Mouse (Mus musculus) embryonic facial prominence, embryonic 14.5 days (tissue): Measurements from ENCODE around the gene Prdm10. TPM values are rescaled to one million over a fixed set of nuclear protein-coding genes. Genes with fewer than 3 reads are reported as not detected.

ENCODE experiments used
- ATAC-seq: fragments of 200-750 bp; cut with Nextera tagmentation; 2 replicates; pipeline ENCODE4 v1.8.0; 2017; ENCODE audit warnings: low read depth, moderate number of reproducible peaks, moderate TSS enrichment
- DNase-seq: peaks from one replicate; pipeline ENCODE4 v3.0.0-alpha.2; 2015; ENCODE audit warnings: low spot score
- H3K27ac ChIP-seq: fragments of 300-500 bp; sonication (generic); replicated peaks from 2 replicates; pipeline ENCODE4 v1.5.1; 2014; ENCODE audit warnings: low read depth, mild to moderate bottlenecking, low read length, moderate library complexity
- H3K27me3 ChIP-seq: fragments of 300-500 bp; sonication (generic); replicated peaks from 2 replicates; pipeline ENCODE4 v1.6.1; 2014; ENCODE audit warnings: low read length; ENCODE audit not compliant: control insufficient read depth, insufficient read depth
- H3K36me3 ChIP-seq: fragments of 300-500 bp; sonication (generic); 2 replicates; pipeline ENCODE4 v1.6.1; 2014; ENCODE audit warnings: low read length, mixed read lengths; ENCODE audit not compliant: control insufficient read depth, insufficient read depth
- H3K4me1 ChIP-seq: fragments of 300-500 bp; sonication (generic); 2 replicates; pipeline ENCODE4 v1.6.1; 2014; ENCODE audit warnings: antibody characterized with exemption, low read length; ENCODE audit not compliant: control insufficient read depth, insufficient read depth
- H3K4me2 ChIP-seq: fragments of 300-500 bp; sonication (generic); 2 replicates; pipeline ENCODE4 v1.6.1; 2014; ENCODE audit warnings: low read depth, mild to moderate bottlenecking, low read length, moderate library complexity, mixed read lengths
- H3K4me3 ChIP-seq: fragments of 300-500 bp; sonication (generic); 2 replicates; pipeline ENCODE4 v1.5.1; 2014; ENCODE audit warnings: low read depth, mild to moderate bottlenecking, low read length
- H3K9ac ChIP-seq: fragments of 300-500 bp; sonication (generic); 2 replicates; pipeline ENCODE4 v1.6.1; 2014; ENCODE audit warnings: low read depth, mild to moderate bottlenecking, low read length, moderate library complexity, mixed read lengths
- H3K9me3 ChIP-seq: fragments of 300-500 bp; sonication (generic); 2 replicates; pipeline ENCODE4 v1.6.1; 2016; ENCODE audit warnings: low read length; ENCODE audit not compliant: control insufficient read depth
- WGBS: fragments of 180-500 bp; shearing (Covaris S2); extraction: QIAGEN DNeasy Blood & Tissue Kit; methylation state at CpG from one replicate; pipeline ENCODE4 v1.1.7; 2014; 5-methylcytosine and 5-hydroxymethylcytosine counted together
- polyA plus RNA-seq: library from polyadenylated mRNA; unstranded; fragments of >200 nt; fragmentation: Nextera tagmentation; extraction: Ambion mirVana; gene quantifications from 2 replicates; pipeline ENCODE4 v1.2.1, GENCODE M21; 2014

Gene Prdm10
- 4.8 and 5.4 TPM in 2 replicates for polyA plus RNA-seq

GRCm38 (mm10) chr9:31280366-31281010, at the start of gene Prdm10:
Gene Prdm10, plus strand, starts transcription at chr9:31280538.
- no peaks in the 10 kb centered on the region for H3K27me3 ChIP-seq
- DNase-seq (peak; percentile 99), ATAC-seq (peak; percentile 94)
- peak within 1 kb of the TSS; percentile 67 for H3K4me3 ChIP-seq
- H3K36me3 ChIP-seq, result no peaks in the 10 kb centered on the region
- 0% methylated on average over 19 of the region's 45 CpGs for WGBS
- peaks cover 17% of the 10 kb centered on the region for H3K4me1 ChIP-seq
- H3K27ac ChIP-seq, result peak within 1 kb of the TSS; percentile 96
- H3K9ac ChIP-seq, result peak within 1 kb of the TSS; percentile 95
- H3K9me3 ChIP-seq, result no peaks in the 10 kb centered on the region
- H3K4me2 ChIP-seq, result peak within 1 kb of the TSS; percentile 69

GRCm38 (mm10) chr9:31235030-31235429, 45.3 kb upstream of the Prdm10 start:
- H3K27ac ChIP-seq, result no peak overlapping the region
- H3K4me1 ChIP-seq, result peaks cover 7% of the 10 kb centered on the region; the same call in 1 of the 2 replicates
- H3K27me3 ChIP-seq, result no peaks in the 10 kb centered on the region
- no peaks in the 10 kb centered on the region for H3K9me3 ChIP-seq
- H3K4me3 ChIP-seq, result no peak overlapping the region
- no peak for DNase-seq
- no peaks in the 10 kb centered on the region for H3K36me3 ChIP-seq
- WGBS, result 50% methylated on average over 4 of the region's 4 CpGs
- no peak overlapping the region for H3K4me2 ChIP-seq
- no peak overlapping the region for H3K9ac ChIP-seq
- no peak for ATAC-seq

- Histone ChIP-seq H3K9me3 (no peaks in the 10 kb centered on the region), H3K4me1 (peaks cover 7% of the 10 kb centered on the region; the same call in 1 of the 2 replicates), H3K27ac (no peak overlapping the region), H3K27me3 (no peaks in the 10 kb centered on the region), H3K36me3 (no peaks in the 10 kb centered on the region), H3K9ac (no peak overlapping the region), H3K4me3 (no peak overlapping the region), H3K4me2 (no peak overlapping the region)
- 74% methylated on average over 9 of the region's 9 CpGs for WGBS
- no peak for ATAC-seq
- no peak for DNase-seq
Measured at GRCm38 (mm10) chr9:31235489-31235888, 44.8 kb upstream of the Prdm10 start.

- Histone ChIP-seq H3K4me3 (no peak overlapping the region), H3K27me3 (no peaks in the 10 kb centered on the region), H3K9me3 (no peaks in the 10 kb centered on the region), H3K9ac (no peak overlapping the region), H3K27ac (no peak overlapping the region), H3K4me2 (no peak overlapping the region), H3K4me1 (peaks cover 7% of the 10 kb centered on the region; the same call in 1 of the 2 replicates), H3K36me3 (no peaks in the 10 kb centered on the region)
- 73% methylated on average over 5 of the region's 5 CpGs for WGBS
- DNase-seq (no peak), ATAC-seq (no peak)
Measured at GRCm38 (mm10) chr9:31236079-31236478, 44.3 kb upstream of the Prdm10 start.

GRCm38 (mm10) chr9:31238526-31238925, 41.8 kb upstream of the Prdm10 start:
- Histone ChIP-seq H3K4me3 (no peak overlapping the region), H3K4me1 (no peaks in the 10 kb centered on the region), H3K9me3 (no peaks in the 10 kb centered on the region), H3K36me3 (no peaks in the 10 kb centered on the region), H3K27me3 (no peaks in the 10 kb centered on the region), H3K27ac (no peak overlapping the region), H3K4me2 (no peak overlapping the region), H3K9ac (no peak overlapping the region)
- no peak for ATAC-seq
- no peak for DNase-seq
- 83% methylated on average over 2 of the region's 2 CpGs for WGBS

GRCm38 (mm10) chr9:31239551-31239950, 40.8 kb upstream of the Prdm10 start:
- ATAC-seq, result no peak
- no peaks in the 10 kb centered on the region for H3K4me1 ChIP-seq

GRCm38 (mm10) chr9:31240522-31241207, 39.7 kb upstream of the Prdm10 start:
- no peak overlapping the region for H3K27ac ChIP-seq
- no peaks in the 10 kb centered on the region for H3K4me1 ChIP-seq
- WGBS, result 76% methylated on average over 8 of the region's 8 CpGs
- no peak for DNase-seq
- ATAC-seq, result no peak
- H3K4me2 ChIP-seq, result no peak overlapping the region
- no peak overlapping the region for H3K4me3 ChIP-seq
- no peaks in the 10 kb centered on the region for H3K27me3 ChIP-seq
- no peaks in the 10 kb centered on the region for H3K9me3 ChIP-seq
- no peaks in the 10 kb centered on the region for H3K36me3 ChIP-seq
- no peak overlapping the region for H3K9ac ChIP-seq

More at GRCm38 (mm10) chr9:31239551-31239950, 40.8 kb upstream of the Prdm10 start:
- no peaks in the 10 kb centered on the region for H3K27me3 ChIP-seq
- no peak overlapping the region for H3K9ac ChIP-seq
- 86% methylated on average over 2 of the region's 2 CpGs for WGBS
- H3K36me3 ChIP-seq, result no peaks in the 10 kb centered on the region
- no peak for DNase-seq
- H3K4me2 ChIP-seq, result no peak overlapping the region
- H3K27ac ChIP-seq, result no peak overlapping the region
- no peaks in the 10 kb centered on the region for H3K9me3 ChIP-seq
- H3K4me3 ChIP-seq, result no peak overlapping the region

- Histone ChIP-seq H3K9ac (no peak overlapping the region), H3K36me3 (no peaks in the 10 kb centered on the region), H3K27ac (no peak overlapping the region), H3K9me3 (no peaks in the 10 kb centered on the region), H3K4me2 (no peak overlapping the region), H3K27me3 (no peaks in the 10 kb centered on the region), H3K4me3 (no peak overlapping the region), H3K4me1 (no peaks in the 10 kb centered on the region)
- no peak for DNase-seq
- WGBS, result 75% methylated on average over 7 of the region's 7 CpGs
- ATAC-seq, result no peak
Measured at GRCm38 (mm10) chr9:31241208-31241699, 39.1 kb upstream of the Prdm10 start.
